Mouse (Mus musculus) liver, adult 2 months (tissue): ENCODE results near the gene Gspt2.

Experiments used
- CTCF ChIP-seq: fragments of 200-500 bp; IDR thresholded peaks from 2 replicates; pipeline ENCODE4 v1.5.1; 2011; ENCODE audit warnings: low read depth, low read length, control low read depth
- POLR2A ChIP-seq: fragments of 200-500 bp; IDR thresholded peaks from 2 replicates; pipeline ENCODE4 v1.6.1; 2011; ENCODE audit warnings: low read length, control low read depth; ENCODE audit not compliant: insufficient read depth; ENCODE audit errors: extremely low read depth

DNA sequence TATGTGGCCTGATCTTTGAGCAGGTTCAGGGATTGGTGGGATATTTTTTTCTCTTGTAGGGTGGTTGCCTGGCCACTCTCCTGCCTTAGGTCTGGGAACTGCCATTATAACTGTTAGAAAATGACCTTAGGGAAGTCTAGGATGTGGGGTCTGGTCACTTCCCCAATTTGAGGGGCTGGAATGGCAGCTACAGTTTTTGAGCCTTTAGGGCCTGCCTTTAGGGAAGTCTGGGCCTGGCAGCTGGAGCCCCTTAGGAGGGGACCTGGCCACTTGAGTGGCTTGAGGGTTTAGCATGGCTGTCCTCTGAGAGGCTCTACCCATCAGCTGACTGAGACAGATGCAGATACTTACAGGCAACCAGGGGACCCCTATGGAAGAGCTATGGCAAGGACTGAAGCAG is 12.7 kb downstream of the Gspt2 start:
- TF ChIP-seq CTCF (no peak), POLR2A (no peak)
